Mouse (Mus musculus) common myeloid progenitor, adult 5-6 weeks (primary cell): ENCODE results near the gene Tbcb. TPM values are rescaled to one million over a fixed set of nuclear protein-coding genes. Genes with fewer than 3 reads are reported as not detected.
"Not testable (repeated sequence)": the region's sequence is repeated elsewhere in the genome, so short reads cannot be mapped to it uniquely, and the experiment has no call there.

ENCODE experiments used
- ATAC-seq: replicated peaks from 2 replicates; pipeline ENCODE4 v1.8.0; 2016; ENCODE audit warnings: low read depth, mild to moderate bottlenecking, moderate TSS enrichment, inconsistent platforms; ENCODE audit not compliant: poor library complexity, severe bottlenecking
- total RNA-seq: library from RNA; stranded (forward); fragments of 200-1000, 187-1606 nt; gene quantifications from 2 replicates; pipeline ENCODE4 v1.2.3, GENCODE M21; 2017

Gene Tbcb
- total RNA-seq: 40.5 TPM in 2 replicates

- peak; percentile 96 for ATAC-seq
Observed at GRCm38 (mm10) chr7:30231669-30232454, at the start of gene Tbcb, which contains the start of gene Polr2i. Tbcb (minus strand) TSS chr7:30232272. Polr2i (plus strand) TSS chr7:30231948.

- ATAC-seq: no peak
Observed at GRCm38 (mm10) chr7:30281522-30281921, 49.5 kb upstream of the Tbcb start.

- peak; percentile 59 for ATAC-seq
Observed at GRCm38 (mm10) chr7:30280670-30281138, 48.6 kb upstream of the Tbcb start.

- peak; percentile 95 for ATAC-seq
Observed at GRCm38 (mm10) chr7:30279951-30280669, 48.0 kb upstream of the Tbcb start, which contains the start of the genes Thap8 and Wdr62. Thap8 (plus strand) TSS chr7:30280094. Wdr62 (minus strand) TSS chr7:30280419.

GRCm38 (mm10) chr7:30279536-30279935 is 47.5 kb upstream of the Tbcb start:
- ATAC-seq: 0 out of 2 replicates have a peak, but pooled peaks have one; percentile 30

- no peak for ATAC-seq
Observed at GRCm38 (mm10) chr7:30278911-30279310, 46.8 kb upstream of the Tbcb start.

GRCm38 (mm10) chr7:30274383-30274782 is 42.3 kb upstream of the Tbcb start:
- no peak for ATAC-seq

- no peak for ATAC-seq
Observed at GRCm38 (mm10) chr7:30269641-30270040, 37.6 kb upstream of the Tbcb start.

- no peak for ATAC-seq
Observed at GRCm38 (mm10) chr7:30266780-30267179, 34.7 kb upstream of the Tbcb start.

- no peak for ATAC-seq
Observed at GRCm38 (mm10) chr7:30265935-30266334, 33.9 kb upstream of the Tbcb start.

GRCm38 (mm10) chr7:30265531-30265930 is 33.5 kb upstream of the Tbcb start:
- no peak for ATAC-seq

GRCm38 (mm10) chr7:30265041-30265440 is 33.0 kb upstream of the Tbcb start:
- ATAC-seq: no peak

GRCm38 (mm10) chr7:30251956-30252954 is 20.2 kb upstream of the Tbcb start:
- ATAC-seq: no peak

- ATAC-seq: not testable (repeated sequence)
Observed at GRCm38 (mm10) chr7:30237374-30237773, 5.3 kb upstream of the Tbcb start.

- no peak for ATAC-seq
Observed at GRCm38 (mm10) chr7:30235625-30236024, 3.6 kb upstream of the Tbcb start, which contains the start of gene Ovol3. Ovol3 (minus strand) TSS chr7:30235725.

GRCm38 (mm10) chr7:30235091-30235490 is 3.0 kb upstream of the Tbcb start:
- ATAC-seq: no peak

GRCm38 (mm10) chr7:30234276-30234858 is 2.3 kb upstream of the Tbcb start:
- ATAC-seq: no peak

GRCm38 (mm10) chr7:30233387-30233786 is 1.3 kb upstream of the Tbcb start:
- no peak for ATAC-seq

- ATAC-seq: peak; percentile 34
Observed at GRCm38 (mm10) chr7:30232631-30233148, 618 bp upstream of the Tbcb start.
